Mouse (Mus musculus) cerebellum, adult 11 months (tissue): ENCODE data around the gene B4galnt3.

ENCODE experiments used
- DNase-seq: peaks from one replicate; pipeline ENCODE4 v3.0.0; 2022

B4galnt3 gene

DNA sequence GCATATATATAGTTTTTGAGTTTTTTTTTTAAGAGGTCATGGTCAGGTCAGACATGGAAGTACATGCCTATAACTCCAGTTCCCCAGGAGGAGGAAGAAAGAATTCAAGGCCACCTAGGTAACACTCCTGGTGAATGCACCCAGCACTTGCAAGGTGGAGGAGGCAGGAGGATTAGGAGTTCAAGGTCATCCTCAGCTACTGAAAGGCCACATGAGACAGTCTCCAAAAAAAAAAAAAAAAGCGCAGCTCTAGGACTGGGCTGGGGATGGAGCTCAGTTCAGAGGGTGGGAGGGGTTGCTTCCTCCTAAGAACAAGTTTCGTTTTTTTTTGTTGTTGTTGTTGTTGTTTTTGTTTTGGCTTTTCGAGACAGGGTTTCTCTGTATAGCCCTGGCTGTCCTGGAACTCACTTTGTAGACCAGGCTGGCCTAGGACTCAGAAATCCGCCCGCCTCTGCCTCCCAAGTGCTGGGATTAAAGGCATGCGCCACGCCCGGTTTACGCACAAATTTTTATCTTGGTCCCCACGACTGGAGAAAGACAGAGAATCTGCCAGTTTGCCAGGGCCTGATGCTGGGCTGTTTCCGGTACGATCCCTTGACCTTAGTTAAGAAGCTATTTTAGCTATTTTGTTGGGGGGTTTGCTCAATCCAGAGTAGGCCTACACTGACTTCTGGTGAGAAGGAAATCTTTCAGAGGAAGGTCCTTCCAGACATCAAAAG, 109.2 kb downstream of the B4galnt3 start:
- DNase-seq: no peak

DNA sequence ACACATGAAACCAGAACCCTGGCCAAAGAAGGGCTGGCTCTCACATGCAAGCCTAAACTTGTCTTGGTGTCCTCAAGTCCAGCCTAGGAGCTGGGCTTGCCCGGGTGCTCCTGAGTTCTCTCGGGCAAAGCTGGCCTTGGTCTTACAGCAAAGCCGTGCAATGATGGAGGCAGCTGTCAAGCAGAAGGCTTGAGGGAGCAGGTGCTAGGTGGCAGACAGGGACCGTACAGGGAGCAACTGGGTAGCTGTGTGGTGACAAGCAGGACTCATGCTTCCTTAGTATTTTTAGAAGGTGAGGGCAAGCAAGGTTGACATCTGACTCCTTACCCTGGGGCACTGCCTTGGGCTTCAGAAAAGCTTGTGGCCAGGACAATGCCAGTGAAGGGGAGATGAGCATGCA, 110.6 kb downstream of the B4galnt3 start:
- no peak for DNase-seq

DNA sequence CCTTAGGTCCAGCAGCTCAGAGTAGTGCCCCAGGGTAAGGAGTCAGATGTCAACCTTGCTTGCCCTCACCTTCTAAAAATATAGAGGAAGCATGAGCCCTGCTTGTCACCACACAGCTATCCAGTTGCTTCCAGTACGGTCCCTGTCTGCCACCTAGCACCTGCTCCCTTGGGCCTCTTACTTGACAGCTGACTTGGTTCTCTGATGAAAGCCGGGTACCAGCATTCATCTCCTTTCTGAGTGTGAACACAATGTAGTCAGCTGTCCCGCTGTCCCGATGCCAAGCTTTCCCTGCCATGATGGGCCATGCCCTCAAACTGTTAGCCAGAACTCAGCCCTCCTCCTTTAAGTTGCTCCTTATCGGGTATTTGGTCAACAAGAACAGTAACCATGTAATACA, 112.2 kb downstream of the B4galnt3 start:
- DNase-seq: no peak

DNA sequence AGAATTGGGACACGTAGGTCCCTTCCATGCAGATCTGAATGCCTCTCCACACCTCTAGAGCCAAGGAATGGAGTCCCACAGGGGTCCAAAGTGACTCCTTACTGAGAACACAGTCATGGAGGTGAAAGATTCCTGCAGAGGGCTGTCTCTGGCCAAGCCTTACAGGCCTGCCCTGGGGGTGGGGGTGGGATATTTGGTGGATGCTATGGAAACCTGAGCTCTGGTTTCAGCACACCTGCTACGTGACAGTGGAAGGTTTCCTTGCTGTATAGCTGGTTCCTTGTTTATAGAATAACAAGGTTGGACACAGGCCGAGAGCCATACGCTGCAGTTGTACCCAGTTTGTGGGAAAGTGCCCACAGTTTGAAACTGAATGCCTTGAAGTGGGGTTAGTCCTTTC, 113.9 kb downstream of the B4galnt3 start:
- DNase-seq: no peak

DNA sequence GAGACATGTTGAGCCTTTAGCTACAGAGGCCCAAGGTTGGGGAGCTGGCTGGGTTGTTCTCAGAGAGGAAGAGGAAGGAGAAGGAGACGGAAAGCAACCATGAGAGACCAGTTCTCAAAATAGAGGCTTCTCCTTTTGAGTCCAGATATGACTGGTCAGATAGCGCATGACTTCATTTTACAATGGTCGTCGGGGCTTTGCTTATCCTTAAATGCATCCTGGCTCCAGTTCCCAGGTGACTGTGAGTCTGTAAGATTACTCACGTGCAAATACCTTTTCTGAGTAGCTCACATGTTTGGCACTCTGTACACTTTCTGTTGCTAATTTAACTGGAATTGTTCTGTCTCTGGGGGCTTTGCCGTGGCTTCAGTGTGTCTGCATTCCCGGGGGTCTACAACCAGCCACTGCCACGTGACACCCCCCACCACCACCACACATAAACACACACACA, 114.6 kb downstream of the B4galnt3 start:
- DNase-seq: no peak

DNA sequence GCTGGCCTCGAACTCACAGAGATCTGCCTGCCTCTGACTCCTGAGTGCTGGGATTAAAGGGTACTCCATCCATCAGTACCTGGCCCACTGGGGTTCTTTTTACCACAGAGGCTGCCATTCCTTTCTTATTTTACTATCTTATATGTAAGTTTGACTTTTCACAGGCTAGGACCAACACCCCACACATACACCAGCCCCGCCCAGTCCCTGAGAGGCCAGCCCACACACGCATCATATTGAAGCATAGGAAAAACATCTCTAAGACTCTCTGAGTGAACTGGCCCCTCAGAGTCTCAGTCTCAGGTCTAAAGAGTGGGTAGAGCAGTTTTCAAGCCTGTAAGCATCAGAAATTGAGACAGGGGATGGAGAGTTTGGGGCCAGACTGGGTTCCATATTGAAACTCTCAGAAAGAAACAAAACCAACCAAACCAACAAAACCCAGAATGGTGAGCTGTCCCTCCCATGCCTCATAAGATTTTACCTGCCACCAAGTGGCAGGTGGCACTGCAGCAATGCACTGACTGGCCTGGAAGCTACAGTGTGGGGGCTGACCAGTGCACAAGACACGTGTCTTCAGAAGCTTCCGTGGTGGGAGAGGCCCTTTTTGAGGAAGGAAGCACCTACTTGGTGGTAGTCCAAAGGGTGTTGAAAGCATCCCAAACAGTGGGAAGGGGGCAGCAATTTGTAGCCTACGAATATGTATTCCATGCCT, 115.2 kb downstream of the B4galnt3 start:
- DNase-seq: no peak

DNA sequence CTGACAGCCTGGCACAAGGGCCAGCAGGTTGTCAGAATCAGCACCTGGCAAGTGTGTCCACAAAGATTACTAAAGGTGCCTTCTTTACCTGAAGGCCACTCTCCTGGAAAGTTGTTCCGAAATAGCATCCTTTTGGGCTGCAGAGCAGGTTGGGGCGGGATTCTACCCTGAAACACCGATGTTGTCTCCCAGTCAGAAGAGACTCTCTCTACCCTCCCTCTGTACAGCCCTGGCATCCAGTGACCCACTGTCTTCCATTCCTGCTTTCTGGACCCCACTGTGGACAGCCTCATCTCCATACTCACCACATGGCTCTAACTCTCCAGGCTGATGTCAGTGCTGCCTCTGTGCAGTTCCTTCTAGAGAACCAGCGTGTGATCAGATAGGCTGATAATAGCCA, 118.7 kb downstream of the B4galnt3 start:
- DNase-seq: no peak

DNA sequence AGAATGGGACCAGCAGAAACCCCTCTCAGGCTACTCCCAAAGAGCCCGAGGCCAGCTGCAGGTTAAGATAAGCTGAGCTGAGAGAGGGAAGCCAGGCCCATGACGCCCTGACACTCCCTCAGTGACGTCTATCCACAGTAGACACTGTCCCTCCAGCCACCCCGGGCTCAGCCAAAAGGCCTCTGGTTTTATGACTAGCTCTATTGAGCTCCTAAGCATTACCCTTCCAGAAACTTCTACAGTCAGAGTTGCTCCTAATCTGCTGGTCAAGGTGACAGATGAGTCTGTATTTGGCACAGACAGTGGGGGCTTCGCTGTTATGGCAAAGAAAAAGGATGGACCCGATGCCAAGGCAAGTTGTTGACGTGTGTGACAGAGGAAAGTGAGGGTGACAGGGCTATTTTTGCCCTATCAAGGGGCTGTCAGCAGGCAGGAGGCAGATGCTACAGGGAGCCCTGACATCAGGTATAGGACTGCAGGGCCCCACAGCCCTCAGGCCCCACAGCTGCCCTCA, 119.7 kb downstream of the B4galnt3 start:
- no peak for DNase-seq

DNA sequence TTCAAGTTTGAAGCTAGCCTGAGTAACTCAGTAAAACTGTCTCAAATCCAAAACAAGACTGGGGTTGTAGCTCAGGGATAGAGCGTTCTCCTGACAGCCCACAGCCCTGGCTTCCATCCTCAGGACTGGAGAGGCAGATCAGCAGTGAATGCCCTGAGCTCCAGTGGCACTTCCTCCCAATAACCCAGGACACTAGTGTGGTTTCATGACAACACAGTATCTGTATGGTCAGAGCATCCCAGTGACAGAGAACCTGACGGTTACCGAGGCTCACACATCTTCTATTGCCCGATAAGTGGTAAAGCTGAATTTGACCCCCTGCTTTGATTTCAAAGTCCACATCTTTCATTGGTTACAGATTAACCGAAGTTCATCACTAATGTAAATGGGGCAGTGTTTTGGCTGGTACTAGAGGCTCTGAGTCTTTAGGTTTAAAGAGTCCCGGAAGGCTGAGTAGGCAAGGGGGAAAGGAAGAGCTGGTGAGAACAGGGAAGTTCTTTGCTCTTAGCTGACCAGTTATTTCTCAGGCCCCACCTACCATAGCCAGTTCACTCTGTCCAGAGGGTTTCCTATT, 120.2 kb downstream of the B4galnt3 start:
- DNase-seq: no peak

DNA sequence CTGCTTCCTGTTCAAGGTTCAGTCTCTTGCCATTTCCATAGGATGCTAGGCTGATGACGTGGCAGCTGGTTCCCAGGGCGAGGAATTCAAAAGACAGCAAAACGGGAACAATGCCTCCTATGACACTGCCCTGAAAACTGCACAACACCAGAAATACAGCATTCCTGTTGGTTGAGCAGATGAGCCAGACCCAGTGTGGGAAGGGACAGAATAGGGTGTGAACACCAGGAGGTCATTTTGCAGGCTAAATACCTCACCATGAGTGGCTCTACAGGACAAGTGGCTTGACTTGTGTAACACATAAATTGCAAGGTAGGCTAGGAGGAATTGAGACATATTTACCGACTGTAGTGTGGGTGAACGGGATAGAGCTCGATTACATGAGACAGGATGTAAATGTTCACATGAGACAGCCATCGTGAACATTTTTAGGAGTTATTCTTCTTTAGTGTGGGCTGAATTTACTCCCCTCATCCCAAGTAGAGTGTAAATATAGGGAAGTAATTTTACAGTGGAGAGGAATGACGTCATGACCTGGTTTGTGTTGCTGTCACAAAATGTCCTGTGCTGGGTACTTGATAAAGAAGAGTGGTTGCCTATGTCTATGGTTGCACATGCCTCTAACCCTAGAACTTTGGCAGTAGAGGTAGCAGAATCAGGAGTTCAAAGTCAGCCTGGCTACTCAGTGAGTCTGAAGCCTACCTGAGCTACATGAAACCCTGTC, 121.9 kb downstream of the B4galnt3 start:
- no peak for DNase-seq

DNA sequence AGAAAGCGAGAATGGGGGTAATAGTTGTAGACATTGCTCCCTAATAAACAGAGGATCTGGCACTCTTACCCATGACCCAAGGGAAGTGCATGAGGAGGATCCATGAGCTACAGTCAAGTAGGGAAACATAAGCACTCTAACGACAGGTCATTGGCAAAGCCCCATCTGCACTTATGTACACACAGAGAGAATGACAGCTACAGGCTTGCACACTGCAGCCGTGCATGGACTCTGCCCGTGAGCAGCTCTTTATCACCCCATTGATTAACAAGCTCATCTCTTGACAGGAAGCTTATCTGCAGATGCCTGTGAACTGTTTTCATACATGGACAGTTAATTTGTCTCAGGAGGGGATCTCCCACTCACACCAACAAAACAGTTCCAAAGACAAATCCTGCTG, 126.8 kb downstream of the B4galnt3 start:
- no peak for DNase-seq

DNA sequence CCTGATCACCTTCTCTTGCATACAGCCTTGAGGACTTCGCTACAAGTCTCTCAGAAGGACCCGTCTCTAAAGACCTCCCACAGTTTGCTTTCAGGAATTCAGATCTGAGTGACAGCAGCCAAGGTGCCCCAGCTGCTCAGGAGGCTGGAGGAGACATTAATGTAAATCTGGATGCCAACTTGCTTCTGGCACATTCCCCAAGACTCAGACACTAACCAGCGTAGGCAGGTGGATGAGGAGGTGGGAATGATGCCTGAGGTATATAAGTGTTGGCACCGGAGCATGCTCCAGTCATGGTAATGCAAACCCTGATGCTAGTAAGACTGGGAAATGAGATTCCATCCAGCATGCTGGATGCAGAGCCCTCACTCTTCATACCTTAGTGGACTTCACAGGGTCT, 129.6 kb downstream of the B4galnt3 start:
- no peak for DNase-seq

DNA sequence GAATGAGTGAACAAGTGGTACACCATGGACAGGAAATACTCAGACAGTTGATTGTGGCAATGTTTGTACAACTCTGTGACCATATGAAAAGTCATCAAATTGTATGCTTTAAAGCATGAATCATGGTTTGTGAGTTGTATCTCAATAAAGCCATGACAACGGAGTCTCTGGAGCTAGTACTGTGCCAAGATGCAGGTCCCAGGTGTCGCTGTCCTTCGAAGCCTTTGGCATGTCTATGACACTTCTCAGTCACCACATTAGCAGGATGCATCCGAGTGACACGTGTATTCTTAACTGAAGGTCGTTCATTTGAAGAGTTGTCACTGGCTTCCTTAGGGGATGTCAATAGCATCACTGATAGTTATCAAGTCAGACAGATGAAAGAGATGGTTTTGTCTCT, 131.4 kb downstream of the B4galnt3 start:
- no peak for DNase-seq

DNA sequence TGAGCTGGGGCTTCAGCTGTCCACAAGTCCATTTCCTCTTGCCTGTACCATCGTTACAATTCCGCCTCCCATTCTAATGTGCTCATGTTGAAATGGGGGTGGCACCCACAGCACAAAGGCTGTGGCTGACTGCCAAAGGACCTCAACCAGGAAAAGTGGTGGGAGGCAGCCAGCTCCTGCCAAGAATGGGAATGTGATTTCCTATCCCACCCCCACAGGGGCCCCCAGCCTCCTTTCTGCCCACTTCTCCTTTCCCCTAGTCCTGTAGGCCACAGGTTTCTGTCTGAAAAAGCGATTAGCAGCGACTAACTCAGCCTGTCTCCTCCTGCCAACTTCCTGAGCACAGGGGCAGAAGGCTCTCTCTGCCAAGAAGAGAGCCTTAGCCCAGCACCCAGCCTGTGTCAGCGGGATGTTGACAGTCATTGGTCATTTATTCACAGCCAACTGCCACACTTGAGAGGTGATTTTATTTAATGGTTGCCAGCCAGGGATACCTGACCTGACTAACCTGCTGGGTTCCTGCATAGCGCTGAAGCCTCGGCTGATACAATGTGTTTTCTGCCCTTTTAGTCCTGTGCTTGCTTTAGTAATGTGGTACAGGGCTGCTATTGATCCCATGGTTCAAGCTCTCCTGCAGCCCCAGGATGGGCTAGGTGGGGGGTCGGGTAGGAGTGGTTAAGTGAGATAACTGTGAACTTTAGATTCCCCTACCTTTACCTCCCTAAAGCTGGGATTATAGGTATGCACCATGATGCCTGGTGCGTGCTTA, 135.0 kb downstream of the B4galnt3 start:
- DNase-seq: no peak

DNA sequence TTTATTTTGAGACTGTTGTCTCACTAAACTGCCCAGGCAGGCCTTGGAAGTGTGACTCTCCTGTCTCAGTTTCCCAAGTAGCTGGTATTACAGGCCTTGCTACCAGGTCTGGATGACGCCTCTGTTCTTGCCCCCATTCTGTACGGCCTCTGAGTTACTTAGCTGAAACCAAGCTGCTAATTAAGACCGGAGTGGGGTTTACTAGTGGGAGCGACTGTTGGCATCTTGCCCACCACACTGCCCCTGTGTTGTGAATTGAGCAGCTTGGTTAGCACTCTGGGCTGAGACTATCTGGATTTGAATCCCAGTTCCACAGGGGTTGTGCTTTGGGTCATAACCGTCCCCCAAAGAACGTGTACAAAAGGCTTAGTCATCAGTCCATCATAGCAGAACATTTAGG, 136.9 kb downstream of the B4galnt3 start:
- no peak for DNase-seq

DNA sequence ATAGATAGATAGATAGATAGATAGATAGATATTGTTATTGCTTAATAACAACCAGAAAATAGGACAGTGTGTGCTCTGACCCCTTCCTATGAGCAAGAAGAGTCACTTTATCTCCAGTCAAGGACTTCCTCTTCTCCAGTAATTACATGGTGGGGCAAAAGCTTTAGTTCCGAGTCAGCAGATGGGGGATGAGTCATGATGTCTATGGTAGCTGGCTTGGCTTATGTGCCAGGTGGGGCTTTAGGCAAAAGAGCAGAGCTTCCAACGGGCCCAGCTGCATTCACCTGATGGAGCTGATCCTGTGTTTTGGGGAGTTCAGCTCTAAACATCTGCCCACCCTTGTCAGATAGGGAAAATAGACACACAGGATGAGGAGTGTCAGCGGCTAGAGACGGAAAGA, 138.8 kb downstream of the B4galnt3 start:
- no peak for DNase-seq

DNA sequence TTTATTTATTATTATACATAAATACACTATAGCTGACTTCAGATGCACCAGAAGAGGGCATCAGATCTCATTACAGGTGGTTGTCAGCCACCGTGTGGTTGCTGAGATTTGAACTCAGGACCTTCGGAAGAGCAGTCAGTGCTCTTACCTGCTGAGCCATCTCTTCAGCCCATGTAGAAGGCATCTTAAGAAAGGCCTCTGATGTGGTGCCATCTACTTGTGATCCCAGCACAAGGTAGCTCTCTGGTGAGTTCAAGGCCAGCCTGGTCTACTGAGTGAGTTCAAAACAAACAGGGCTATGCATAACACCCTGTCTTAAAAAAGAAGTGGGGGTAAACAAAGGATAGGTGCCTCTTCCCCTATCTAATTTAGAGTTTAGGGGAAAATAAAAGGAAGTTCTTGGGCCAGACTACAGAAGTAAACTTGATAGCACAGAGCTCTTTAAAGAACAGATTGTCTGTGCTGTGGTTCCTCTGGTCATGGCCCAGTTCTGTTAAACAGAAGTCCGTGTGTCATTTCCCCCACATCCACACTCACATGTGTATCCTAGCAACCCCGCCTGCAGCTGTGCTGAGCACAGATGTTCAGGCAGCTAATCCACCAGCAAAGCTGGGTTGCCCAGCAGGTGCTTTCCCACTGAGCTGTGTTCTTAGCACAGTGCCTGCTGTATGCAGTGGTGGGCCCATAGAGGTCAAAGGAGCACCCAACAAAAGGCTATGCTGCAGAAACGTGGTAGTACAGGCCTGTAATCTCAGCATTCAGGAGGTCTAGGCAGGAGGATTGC, 139.6 kb downstream of the B4galnt3 start:
- DNase-seq: no peak
